Mouse (Mus musculus) embryonic fibroblast, embryonic 13.5 days (primary cell): ENCODE results near the gene E130114P18Rik.

Experiments used
- CTCF ChIP-seq: IDR thresholded peaks from 2 replicates; pipeline ENCODE4 v1.5.1; 2011; ENCODE audit warnings: mild to moderate bottlenecking, control low read depth, low read length, moderate library complexity, borderline replicate concordance; ENCODE audit not compliant: insufficient read depth
- POLR2A ChIP-seq: IDR thresholded peaks from 2 replicates; pipeline ENCODE4 v1.6.1; 2011; ENCODE audit warnings: low read depth, mild to moderate bottlenecking, control low read depth, low read length, moderate library complexity

- TF ChIP-seq POLR2A (no peak), CTCF (no peak)
Measured at GRCm38 (mm10) chr4:97773791-97774190, 4.1 kb downstream of the E130114P18Rik start.
